Mouse (Mus musculus): ENCODE data around the gene Angel2.

Gene Angel2

GRCm38 (mm10) chr1:190979100-190979563 is 54.2 kb downstream of the Angel2 start, which contains the start of gene Vash2:
Gene Vash2 (minus strand): TSS chr1:190979296.
- peak; percentile 38 to 56 for DNase-seq (ENCODE audit: low spot score in 2 of 2)

- no peak for DNase-seq (ENCODE audit: low spot score in 2 of 2)
These were observed 55.6 kb downstream of the Angel2 start for GRCm38 (mm10) chr1:190980470-190980869.

- DNase-seq (ENCODE audit: low spot score in 2 of 2) = no peak
These were observed 56.5 kb downstream of the Angel2 start for GRCm38 (mm10) chr1:190981412-190981811.

GRCm38 (mm10) chr1:190989437-190990082 is 64.6 kb downstream of the Angel2 start:
- DNase-seq (ENCODE audit: low spot score in 2 of 2) = no peak

- DNase-seq (ENCODE audit: low spot score in 2 of 2) = peak in 1 of 2 experiments; percentile 16
These were observed 70.6 kb downstream of the Angel2 start for GRCm38 (mm10) chr1:190995548-190995947.

- no peak for DNase-seq (ENCODE audit: low spot score in 2 of 2)
These were observed 71.5 kb downstream of the Angel2 start for GRCm38 (mm10) chr1:190996346-190996877.
